Mouse (Mus musculus): Measurements from ENCODE around the gene Zbtb46. TPM values are rescaled to one million over a fixed set of nuclear protein-coding genes. Genes with fewer than 3 reads are reported as not detected.
A peak's percentile ranks its signal among the peaks of the same experiment; 100 is the strongest.
"Not testable (repeated sequence)": the region's sequence is repeated elsewhere in the genome, so short reads cannot be mapped to it uniquely, and the experiment has no call there.

Gene Zbtb46
- 10 to 100 TPM; 17.2 to 23.6 TPM for total RNA-seq (2021)
- long read RNA-seq, experiment 1, full-length matches to known transcripts = 15 of 22 reads
- long read RNA-seq, experiment 1, partial matches to known transcripts = 4 of 22 reads
- long read RNA-seq, experiment 1, other reads (novel, unspliced or antisense) = 3 of 22 reads
- long read RNA-seq, experiment 2, full-length matches to known transcripts = 16 of 20 reads
- long read RNA-seq, experiment 2, partial matches to known transcripts = 0 of 20 reads
- long read RNA-seq, experiment 2, other reads (novel, unspliced or antisense) = 4 of 20 reads

DNA sequence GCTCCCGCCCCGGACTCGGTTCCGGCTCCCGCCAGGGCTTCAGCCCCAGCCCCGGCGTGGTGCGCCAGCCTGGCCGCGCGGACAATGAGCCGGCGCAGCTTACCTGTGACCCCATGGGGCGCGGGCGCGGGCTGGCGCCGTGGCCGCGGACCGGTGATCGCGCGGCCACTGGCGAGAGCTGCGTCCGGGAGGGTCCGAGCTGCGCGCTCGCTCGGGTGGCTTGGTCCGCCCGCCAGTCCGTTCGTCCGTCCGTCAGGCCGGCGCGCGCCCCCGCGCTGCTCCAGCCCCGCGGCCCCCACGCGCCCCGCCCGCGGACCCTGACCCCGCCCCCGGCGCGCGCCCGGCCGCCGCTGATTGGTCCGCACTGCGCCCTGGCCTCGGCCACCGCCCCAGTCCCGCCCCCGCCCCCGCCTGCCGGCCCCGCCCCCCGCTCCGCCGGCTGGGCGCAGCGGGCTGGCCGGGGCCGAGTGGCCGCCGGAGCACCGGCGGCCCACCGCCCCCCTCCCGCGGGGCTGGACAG, at the start of gene Zbtb46:
Gene Zbtb46 (minus strand): TSS at position 274 of the 520 bp plus-strand sequence.
- peak; percentile 98 for DNase-seq

DNA sequence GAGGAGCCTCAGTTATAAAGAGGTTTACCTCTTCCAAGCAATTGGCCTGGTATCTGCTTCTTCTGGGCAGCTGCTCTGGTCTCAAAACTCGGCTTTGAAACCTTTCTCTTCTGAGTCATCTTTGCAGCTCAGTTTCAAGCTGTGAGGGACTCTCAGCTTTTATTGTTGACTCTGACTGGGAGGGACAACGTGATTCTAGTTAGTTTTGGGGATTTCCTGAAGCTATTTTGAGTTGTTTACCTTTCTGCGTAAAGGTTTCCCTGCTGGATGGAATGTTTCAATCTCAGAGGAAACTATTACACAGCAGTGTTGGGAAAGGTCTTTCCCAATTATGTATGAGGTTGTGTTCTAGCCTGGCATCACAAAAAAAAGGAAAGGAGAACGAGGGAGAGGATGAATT, 39.4 kb upstream of the Zbtb46 start:
- DNase-seq = no peak

DNA sequence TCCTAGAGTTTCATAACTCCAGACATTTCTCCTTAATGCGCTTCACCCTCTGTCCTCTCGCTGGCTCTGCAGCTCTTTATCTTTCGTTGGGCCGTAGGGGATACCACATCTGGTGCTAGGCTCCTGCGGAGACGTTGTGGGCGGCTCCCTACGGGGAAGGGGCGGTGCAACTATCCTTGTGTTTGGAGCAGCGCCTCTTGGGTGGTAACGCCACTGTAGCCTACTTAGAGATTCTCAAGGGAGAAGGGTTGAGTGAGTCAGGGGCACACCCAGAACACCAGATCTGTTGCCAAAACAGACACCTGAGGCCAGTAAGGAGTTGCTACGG, 38.3 kb upstream of the Zbtb46 start:
- DNase-seq = peak; percentile 85

DNA sequence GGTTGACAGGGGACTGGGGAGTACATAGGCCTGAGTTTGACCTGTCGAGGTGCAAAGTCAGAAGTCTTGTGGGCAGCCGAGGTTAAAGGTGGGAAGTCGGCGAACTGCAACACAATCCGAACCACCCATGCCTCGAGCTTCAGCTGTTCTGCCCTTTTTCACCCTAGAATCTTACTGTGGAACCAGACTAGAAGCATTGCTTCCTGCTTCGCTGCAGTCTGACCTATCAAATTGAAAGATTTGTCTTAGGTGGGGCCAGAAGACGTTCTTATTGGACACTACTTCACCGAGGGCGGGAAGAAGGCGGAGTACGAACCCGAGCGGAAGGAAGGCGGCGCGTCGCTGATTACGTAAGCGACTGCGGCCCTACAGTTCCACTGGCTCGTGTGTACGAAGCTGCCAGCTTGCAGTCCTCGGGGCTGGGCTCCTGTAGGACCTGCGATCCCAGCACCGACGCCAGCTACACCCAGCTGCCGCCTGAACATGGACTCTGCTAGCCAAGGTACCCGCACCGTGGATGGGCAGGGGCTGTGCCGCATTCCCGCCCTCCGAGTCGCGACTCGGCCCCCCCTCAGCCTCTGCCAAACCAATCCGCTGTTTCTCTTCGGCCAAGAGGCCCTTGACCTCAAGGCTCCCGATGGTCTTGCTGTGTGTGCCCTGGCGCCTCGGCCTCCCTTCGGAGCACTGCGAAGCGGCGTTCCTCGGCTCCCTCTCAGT, 37.8 kb upstream of the Zbtb46 start, which contains the start of gene Tpd52l2:
Gene Tpd52l2 (plus strand): TSS at position 312 of the 717 bp plus-strand sequence.
- DNase-seq = peak; percentile 95

DNA sequence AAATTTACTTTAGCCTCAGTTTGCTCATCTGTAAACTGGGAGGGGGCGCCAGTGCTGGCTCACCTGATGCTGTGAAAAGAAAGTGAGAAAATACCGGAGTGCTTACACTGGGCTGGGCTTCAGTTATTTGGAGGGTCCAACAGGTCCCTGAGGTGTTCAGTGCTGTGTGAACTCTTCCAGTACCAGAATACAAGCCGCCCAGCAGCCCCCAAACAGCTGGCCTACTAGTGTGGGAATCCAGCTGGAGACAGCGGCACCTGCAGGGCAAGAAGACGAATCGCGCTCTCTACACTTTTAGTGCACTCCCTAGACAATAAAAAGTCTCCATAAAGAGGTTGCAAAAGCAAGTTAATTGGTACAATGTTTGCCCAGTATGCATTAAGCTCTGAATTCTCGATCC, 37.1 kb upstream of the Zbtb46 start:
- DNase-seq = peak; percentile 80

DNA sequence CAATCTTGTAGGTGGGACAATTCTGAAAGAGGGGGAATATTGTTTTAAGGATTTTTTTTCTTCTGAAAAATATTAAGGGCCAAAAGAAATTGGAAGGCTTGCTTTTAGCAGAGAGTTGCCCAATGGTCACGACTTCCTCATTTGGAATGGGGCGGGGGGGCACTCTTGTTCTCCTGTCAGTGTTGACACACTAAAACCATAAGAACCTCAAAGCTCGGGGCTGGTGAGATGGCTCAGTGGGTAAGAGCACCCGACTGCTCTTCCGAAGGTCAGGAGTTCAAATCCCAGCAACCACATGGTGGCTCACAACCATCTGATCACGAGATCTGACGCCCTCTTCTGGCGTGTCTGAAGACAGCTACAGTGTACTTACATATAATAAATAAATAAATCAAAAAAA, 36.6 kb upstream of the Zbtb46 start:
- DNase-seq = not testable (repeated sequence)

DNA sequence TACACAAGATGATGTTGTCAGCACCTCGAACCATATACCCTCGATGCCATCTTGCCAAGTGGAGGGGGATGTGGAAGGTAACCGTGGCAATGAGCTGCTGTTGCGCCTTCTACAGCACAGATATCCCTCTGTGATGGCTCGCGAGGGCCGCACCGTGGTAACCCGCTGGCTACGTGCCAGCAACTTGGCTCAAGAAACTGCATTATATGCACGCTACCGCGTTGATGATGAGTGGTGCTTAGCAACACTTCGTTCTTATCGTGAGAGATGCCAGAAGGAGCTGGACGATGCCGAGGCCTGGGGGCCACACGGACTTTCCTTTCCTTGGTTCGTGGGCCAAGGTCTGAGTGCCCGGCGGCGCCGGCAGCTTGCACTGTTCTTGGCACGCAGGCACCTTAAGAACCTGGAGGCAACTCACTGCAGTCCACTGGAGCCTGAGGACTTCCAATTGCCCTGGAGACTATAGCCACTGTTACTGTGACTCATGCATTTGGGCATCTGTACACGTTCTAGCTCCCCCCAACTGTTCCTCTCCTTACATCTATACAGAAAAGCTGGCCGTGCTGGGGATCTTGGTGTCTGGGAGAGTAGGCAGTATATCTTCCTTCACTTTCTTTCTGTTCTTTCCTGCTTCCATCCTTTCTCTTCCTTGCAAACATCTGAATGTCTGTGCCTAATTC, 35.2 kb upstream of the Zbtb46 start:
- DNase-seq = no peak

DNA sequence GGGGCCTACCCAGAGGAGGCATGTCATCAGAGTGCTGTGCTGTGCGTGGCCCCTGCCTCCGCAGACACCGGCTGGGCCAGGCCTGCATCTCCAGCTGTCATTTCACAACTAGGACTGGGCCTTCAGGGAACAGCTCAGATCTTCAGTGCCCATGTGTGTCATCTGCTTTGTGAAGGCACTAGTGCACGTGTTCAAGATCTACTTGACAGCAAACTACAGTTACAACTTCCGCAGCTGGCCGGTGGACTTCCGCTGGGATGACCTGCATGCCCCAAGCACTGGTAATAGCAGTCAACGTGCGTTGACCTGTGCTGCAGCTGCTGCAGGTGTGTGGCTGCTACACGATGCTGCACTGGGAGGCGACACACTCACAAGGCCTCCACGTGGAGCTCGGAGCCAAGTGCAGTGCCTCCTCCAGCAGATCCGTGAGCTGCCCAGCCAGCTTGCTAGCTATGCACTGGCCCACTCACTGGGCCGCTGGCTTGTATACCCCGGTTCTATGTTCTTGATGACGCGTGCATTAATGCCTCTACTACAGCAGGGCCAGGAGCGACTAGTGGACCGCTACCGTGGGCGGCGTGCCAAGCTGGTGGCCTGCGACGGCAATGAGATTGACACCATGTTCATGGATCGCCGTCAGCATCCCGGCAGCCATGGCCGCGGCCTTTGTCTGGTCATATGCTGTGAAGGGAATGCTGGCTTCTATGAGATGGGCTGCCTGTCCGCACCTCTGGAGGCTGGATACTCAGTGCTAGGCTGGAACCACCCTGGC, 34.1 kb upstream of the Zbtb46 start, which contains the start of gene Abhd16b:
Gene Abhd16b (plus strand): TSS at position 51 of the 772 bp plus-strand sequence.
- DNase-seq = no peak

DNA sequence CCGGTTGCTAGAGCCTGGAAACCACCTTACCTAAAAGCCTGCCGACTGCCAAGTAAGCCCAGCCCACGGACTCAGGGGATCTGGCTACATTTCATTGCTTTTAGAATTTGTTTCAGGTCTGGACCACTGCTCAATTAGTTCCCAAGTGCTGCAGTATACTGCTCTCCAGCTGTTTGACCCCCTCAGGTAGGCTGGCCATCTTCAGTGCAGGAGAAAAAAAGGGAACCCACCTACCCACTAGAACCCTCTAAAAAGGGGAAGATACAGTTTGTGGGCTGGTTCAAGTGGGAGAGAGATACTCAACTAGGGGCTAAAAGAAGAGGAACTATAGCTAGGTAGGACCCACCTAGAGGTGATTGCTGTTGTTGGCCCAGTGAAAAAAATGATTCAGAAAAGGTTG, 33.0 kb upstream of the Zbtb46 start:
- DNase-seq = no peak

DNA sequence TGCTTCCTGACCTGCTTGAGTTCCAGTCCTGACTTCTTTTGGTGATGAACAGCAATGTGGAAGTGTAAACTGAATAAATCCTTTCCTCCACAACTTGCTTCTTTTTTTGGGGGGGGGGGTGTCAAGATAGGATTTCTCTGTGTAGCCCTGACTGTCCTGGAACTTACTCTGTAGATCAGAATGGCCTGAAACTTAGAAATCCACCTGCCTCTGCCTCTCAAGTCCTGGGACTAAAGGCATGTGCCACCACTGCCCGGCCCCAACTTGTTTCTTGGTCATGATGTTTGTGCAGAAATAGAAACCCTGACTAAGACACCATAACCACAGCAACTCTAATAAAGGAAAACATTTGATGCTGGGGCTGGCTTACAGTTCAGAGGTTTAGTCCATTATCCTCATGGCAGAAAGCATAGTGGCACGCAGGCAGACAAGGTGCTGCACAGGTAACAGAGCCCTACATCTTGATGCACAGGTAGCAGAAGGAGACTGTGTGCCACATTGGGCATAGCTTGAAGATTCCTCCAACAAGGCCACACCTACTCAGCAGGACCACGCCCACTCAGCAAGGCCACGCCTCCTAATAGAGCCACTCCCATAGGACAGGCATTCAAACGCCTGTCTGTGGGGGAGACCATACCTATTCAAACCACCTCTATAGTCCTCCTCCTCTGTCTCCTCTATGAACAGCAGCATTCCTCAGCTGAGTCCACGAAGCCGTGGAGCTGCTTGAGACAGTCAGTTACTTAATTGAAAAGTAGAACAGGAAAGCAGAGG, 32.4 kb upstream of the Zbtb46 start:
- DNase-seq = peak; percentile 57

DNA sequence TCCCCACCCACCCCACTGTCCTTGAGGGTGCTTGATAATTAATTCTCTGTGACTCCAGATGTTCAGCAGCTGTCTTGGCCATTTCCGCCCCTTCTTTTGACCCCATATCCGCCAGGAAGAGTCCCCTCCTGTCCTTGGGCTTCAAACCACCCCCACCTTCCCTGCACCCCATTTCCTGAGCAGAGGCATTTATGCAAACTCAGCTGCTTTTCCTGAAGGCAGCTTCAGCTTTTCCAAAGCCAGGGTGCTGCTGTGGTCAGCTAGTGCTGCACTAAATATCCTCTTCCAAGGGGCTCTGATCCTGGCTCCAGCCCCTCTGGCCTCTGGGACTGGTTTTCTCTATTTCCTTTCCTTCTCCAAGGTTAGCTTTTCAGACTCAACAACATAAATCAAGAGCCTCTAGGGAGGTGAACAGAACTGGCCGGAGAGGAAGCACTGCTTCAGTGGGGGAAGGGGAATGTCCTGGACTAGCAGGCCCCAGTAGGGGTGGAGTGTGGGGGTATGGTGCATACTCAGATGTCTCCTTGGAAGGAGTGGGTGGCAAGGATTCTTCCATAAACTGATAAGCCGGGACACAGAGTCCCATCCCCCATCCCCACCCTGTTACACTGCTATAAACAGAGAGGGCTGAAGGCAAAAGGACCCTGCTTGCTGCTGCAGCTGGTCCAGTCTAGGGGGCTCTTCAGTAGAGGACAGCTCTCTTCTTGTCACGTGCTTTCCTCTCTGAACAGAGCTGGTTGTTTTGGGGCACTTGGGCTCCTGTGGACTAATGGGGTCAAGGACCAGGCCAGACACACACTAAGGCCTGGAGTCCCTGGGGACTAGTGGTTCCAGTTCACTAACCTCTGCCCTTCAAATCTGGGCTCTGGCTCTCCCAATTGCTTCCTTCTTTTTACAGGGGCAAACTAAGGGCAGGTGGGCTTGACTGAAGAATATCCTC, 28.4 kb upstream of the Zbtb46 start:
- DNase-seq = peak; percentile 79

DNA sequence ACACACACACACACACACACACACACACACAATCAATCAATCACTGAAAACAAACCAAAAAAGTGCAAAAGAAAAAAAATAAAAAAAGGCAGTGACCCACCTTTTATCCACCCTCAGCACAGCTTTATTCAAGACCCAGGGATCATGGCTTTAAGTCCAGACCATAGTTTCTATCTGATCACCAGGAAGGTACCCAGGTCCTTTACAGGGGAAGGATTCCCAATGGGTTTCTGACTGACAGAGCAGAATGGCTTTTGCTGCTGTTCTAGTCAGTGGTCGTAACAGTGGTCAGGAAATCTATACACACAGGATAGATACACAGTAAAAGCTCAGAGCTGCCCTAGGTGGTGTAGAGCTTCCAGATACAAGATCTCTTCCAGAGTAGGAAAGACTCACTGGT, 26.5 kb upstream of the Zbtb46 start:
- no peak for DNase-seq

DNA sequence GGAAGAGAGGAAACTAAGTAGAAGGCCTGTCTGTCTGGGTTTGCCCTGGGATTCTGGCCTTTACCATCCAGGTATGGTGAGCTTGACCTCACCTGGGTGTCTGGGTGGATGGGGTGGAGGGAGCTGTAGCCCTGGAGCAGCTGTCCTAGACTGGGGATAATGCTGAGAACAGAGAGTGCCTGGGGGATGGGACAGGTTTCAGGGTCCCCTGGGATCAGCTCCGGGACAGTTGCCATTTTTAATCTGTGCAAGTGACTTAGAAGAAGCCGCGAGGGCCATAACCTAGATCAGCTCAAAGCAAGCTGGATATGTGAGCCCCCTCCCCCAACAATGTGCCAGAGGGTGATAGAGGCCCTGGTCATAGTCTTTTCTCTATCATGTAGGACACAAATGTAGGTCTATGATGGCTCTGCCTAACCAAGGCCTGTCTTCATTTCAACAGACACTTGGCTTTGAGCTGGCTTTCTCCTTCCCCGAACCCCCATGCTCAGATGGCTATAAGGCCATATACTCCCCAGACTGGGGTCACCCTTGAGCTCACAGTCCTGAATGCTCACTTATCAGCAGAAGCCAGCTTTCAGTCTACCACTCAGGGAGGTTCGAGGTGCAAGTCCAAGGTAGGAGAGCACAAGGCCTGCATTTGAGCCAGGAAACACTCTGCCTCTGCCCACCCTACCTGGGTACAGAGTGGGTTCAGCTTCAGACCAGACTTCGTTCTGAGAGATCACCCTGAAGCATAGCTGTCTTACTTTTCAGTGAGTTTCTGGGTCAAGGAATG, 25.4 kb upstream of the Zbtb46 start:
- DNase-seq = peak; percentile 67

DNA sequence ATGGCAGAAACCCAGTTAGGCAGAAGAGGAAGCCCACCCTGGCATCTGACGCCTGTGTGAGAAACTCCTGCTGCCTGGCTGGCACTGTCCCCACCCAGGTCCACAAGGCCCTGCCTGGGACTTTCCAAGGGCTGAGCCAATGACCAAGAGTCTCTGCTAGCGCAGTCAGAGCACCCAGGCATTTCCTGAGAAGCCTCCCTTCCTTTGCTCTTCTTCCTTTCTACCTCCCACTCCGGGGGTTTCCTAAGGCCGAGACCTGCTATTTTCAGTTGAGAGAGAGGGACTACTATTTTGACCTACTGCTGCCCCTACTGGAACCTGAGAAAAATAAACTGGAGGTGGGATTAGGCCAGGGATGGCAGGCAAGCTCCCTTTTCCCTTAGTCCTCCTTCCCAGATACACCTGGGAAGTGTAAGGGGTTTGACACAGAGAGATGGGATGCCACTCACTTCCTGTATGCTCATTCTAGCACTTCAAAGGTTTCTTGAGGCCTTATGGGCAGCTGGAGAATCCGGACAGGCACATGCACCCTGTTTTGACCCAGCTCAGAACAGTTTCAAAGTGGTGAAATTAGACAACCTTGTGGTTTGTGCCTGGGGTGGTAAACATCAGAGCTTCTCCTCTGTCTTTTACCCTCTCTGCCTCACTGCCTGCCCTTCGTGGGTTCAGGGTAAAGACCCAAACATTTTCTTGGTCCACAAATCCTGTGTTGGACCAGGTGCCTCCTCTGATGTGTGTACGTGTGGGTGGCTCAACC, 24.5 kb upstream of the Zbtb46 start:
- peak; percentile 61 for DNase-seq

DNA sequence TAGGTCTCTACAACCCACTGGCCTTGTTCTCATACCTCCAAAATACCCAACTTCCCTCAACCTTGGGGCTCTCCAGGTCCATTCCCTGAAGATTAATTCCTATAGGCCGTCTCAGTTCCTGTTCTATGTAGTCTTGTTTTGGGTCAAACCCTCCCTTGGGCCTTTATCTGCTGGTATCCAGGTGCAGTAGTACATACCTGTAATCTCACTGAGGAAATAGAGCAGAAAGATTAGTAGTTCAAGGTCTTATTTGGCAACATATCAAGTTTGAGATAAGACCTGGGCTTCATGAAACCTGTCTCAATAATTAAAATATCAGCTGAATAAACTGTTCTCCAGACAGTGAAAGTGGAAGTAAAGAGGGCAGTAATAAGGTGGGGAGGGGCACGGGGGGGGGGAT, 23.9 kb upstream of the Zbtb46 start:
- no peak for DNase-seq

DNA sequence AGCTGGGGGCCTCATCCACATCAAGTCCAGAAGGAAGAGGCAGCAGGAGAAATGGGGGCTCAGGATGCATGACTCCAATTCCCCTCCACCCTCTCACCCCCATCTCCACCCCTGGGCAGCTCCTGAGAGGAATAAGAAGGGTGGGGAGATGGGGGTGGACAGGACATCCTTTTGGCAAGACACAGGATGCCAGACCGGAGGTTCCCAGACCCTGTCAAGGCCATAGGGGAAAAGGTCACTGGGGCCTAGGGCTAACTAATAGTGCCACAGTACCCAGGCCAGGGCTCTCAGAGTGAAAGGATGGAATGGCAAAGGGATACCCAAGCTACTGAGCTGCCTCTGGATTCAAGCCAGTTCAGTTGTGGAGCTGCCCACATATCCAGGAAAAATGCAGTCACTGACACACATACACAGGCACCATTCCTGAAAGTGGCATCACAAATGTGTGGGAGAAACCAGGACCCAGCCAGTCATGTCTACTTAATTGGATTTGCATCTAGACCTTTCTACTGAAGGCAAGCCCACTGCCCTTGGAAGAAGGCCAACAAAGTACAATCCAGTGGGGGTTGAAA, 13.1 kb upstream of the Zbtb46 start:
- no peak for DNase-seq

DNA sequence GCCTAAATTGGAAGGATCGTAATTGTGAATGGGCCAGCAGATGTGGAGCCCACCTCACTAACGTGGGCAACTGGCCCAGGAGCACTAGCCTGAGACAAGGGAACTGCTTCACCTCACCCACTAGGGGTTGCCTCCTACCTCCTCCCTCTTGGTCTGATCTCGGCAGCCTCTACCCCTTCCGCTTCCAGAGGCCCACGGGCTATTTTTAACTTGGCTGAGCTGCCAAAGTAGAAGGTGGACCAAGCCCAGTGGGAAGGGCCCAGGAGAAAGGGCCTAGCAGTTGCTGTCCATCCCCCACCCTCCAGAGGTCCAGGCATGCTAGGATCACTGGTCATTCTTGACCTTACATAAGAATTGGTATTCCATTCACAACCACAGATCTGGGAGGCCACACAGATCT, 12.0 kb upstream of the Zbtb46 start:
- peak; percentile 70 for DNase-seq

DNA sequence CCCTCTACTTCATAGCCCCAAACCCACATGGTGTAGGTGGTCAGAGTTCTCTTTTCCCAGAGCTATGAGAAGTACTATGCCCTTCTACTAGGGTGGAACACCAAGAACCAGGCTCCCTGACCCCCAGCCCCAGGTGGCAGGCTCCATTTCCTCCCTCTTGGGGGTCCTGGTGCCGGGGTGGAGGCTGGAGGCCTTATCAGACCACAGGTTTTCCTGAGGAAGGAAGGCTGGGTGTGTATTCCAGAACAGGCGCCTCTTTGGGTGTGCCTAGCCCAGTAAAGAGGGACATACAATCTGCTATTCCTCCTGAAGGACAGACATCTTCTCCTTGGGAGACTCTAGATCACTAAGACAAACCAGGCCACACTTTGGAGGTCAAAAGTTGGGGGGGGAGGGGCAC, 11.1 kb upstream of the Zbtb46 start:
- no peak for DNase-seq

Measured in adrenal gland, postnatal 10 days (tissue).